Comparison of ENCODE assay signal across 9 mouse cellular contexts in the genomic region with DNA sequence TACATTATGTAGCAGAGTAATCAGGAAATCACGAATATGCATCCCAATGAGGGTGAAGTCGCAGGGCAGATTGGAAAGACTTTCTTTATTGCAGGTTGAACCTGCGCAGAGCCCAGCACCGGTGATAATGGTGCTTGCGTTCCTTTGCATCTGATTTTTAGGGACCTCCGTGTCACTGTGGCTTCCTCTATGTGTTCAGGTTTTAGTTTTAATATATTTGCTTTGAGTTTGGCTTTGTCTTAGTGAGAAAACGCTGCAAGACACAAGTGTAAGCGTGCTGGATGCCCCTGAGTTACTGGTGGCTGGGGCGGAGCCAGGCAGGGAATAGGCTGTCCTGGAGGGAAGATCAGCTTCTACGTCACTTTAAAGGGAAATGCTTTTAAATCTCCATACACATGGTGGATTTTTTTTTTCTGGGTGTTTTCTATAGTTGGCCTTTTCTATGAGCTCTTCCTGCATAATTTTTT. TPM values are rescaled to one million over a fixed set of nuclear protein-coding genes. Genes with fewer than 3 reads are reported as not detected.
DNase-seq lines count a peak whose midpoint lies in the region; ATAC-seq and TF ChIP-seq lines count a peak whose summit lies in the region.
"Had no signal": no experiment of that assay in that cellular context is flagged by ENCODE, and none has a peak within 500 bp of the region (broad histone marks: within the 10 kb centered on the region; RNA-seq: fewer than 3 reads in every experiment).

No protein-coding gene starts in this region.

- peak overlapping the region; percentile 32; the same call in 1 of the 2 replicates for H3K27ac ChIP-seq in layer of hippocampus, adult 2 months
- peak overlapping the region; percentile 46; the same call in 1 of the 2 replicates for H3K27ac ChIP-seq in forebrain, postnatal 0 days (ENCODE audit: low read depth, low read length)
- peak overlapping the region; percentile 67 for H3K27ac ChIP-seq in hindbrain, embryonic 16.5 days (ENCODE audit: low read depth, low read length)
- H3K27ac ChIP-seq in limb, embryonic 12.5 days = no peak overlapping the region

- DNase-seq in layer of hippocampus, adult 2 months (ENCODE audit: low spot score in 2 of 2) = peak; percentile 29 to 35
- no peak for DNase-seq in layer of hippocampus, adult 9-10 months (ENCODE audit: low spot score)
- DNase-seq in cerebellum, adult 9-10 months = peak; percentile 66
- DNase-seq in forebrain, postnatal 0 days = peak; percentile 79
- DNase-seq in mesoderm, embryonic 11.5 days (ENCODE audit: low read depth, low spot score) = peak; percentile 48
- peak; percentile 40 for DNase-seq in telencephalon, adult 2 months (ENCODE audit: low read depth, low spot score)

- peak overlapping the region; percentile 34 for H3K9ac ChIP-seq in forebrain, postnatal 0 days
- peak overlapping the region; percentile 62 for H3K9ac ChIP-seq in hindbrain, embryonic 16.5 days (ENCODE audit: low read depth, low read length)
- no peak overlapping the region for H3K9ac ChIP-seq in limb, embryonic 12.5 days (replicated peaks)

- no peaks in the 10 kb centered on the region for H3K4me1 ChIP-seq in forebrain, postnatal 0 days (ENCODE audit: insufficient read depth)
- no peaks in the 10 kb centered on the region for H3K4me1 ChIP-seq in hindbrain, embryonic 16.5 days (ENCODE audit: control insufficient read depth, insufficient read depth, low read depth, low read length)
- H3K4me1 ChIP-seq in limb, embryonic 12.5 days (replicated peaks) = no peaks in the 10 kb centered on the region; the same call in 1 of the 2 replicates

- 1% methylated on average over 10 of the region's 10 CpGs for WGBS in forebrain, postnatal 0 days
- WGBS in hindbrain, embryonic 16.5 days = 2% methylated on average over 10 of the region's 10 CpGs
- 6% methylated on average over 10 of the region's 10 CpGs for WGBS in limb, embryonic 12.5 days

- peak overlapping the region; percentile 64 for H3K4me2 ChIP-seq in forebrain, postnatal 0 days (ENCODE audit: low read depth)
- H3K4me2 ChIP-seq in hindbrain, embryonic 16.5 days (ENCODE audit: low read length) = peak overlapping the region; percentile 95
- H3K4me2 ChIP-seq in limb, embryonic 12.5 days = peak overlapping the region; percentile 73

- no peak for TF ChIP-seq CTCF in layer of hippocampus, adult 2 months (conservative IDR thresholded peaks at IDR 0.05)
- no peak for TF ChIP-seq CTCF in forebrain, postnatal 0 days (IDR thresholded peaks at IDR 0.05; ENCODE audit: low read depth)

- H3K36me3 ChIP-seq in forebrain, postnatal 0 days (ENCODE audit: insufficient read depth) = no peaks in the 10 kb centered on the region
- H3K36me3 ChIP-seq in hindbrain, embryonic 16.5 days (ENCODE audit: control insufficient read depth, insufficient read depth, low read length) = no peaks in the 10 kb centered on the region
- no peaks in the 10 kb centered on the region for H3K36me3 ChIP-seq in limb, embryonic 12.5 days

- H3K4me3 ChIP-seq in layer of hippocampus, adult 2 months = peak overlapping the region; percentile 69
- peak overlapping the region; percentile 46 for H3K4me3 ChIP-seq in forebrain, postnatal 0 days (ENCODE audit: low read depth, low read length)
- peak overlapping the region; percentile 47 for H3K4me3 ChIP-seq in hindbrain, embryonic 16.5 days (ENCODE audit: low read length)
- peak overlapping the region; percentile 50 for H3K4me3 ChIP-seq in limb, embryonic 12.5 days (replicated peaks)

- peak; percentile 94 for ATAC-seq in forebrain, postnatal 0 days
- ATAC-seq in hindbrain, embryonic 16.5 days = peak; percentile 88
- ATAC-seq in limb, embryonic 12.5 days (ENCODE audit: insufficient number of reproducible peaks, insufficient read depth, low FRiP score, low TSS enrichment, low read depth) = peak; percentile 56; the same call in 1 of the 2 replicates

- no peaks in the 10 kb centered on the region for H3K27me3 ChIP-seq in forebrain, postnatal 0 days (ENCODE audit: insufficient read depth, low read length)
- no peaks in the 10 kb centered on the region for H3K27me3 ChIP-seq in hindbrain, embryonic 16.5 days (replicated peaks; ENCODE audit: control insufficient read depth, insufficient read depth, low read length)
- no peaks in the 10 kb centered on the region for H3K27me3 ChIP-seq in limb, embryonic 12.5 days
- H3K27me3 ChIP-seq: CH12.LX had no signal

- no peaks in the 10 kb centered on the region for H3K9me3 ChIP-seq in forebrain, postnatal 0 days (ENCODE audit: low read length)
- H3K9me3 ChIP-seq in hindbrain, embryonic 16.5 days (ENCODE audit: control insufficient read depth, low read length) = no peaks in the 10 kb centered on the region
- H3K9me3 ChIP-seq in limb, embryonic 12.5 days = no peaks in the 10 kb centered on the region

RNA-seq across cellular contexts. Expression of gene Gpr180, which starts 43.8 kb away (rescaled TPM):
- 10 to 100 TPM; 23.7 to 25.1 TPM for total RNA-seq in layer of hippocampus, adult 2 months (2021)
- 33.4 and 37.7 TPM in 2 replicates for total RNA-seq in forebrain, postnatal 0 days (2014; rRNA removed)
- 37.5 and 38.2 TPM in 2 replicates for polyA plus RNA-seq in forebrain, postnatal 0 days (2015; fragmentation: Nextera tagmentation; extraction: Ambion mirVana)
- polyA plus RNA-seq in hindbrain, embryonic 16.5 days (2015; fragmentation: Nextera tagmentation; extraction: Ambion mirVana) = 49.4 and 49.8 TPM in 2 replicates
- 53.3 and 54.2 TPM in 2 replicates for polyA plus RNA-seq in limb, embryonic 12.5 days (2016; fragmentation: Nextera tagmentation; extraction: Ambion mirVana)

RNA-seq across cellular contexts. Expression of gene Tgds, which starts 48.2 kb away (rescaled TPM):
- total RNA-seq in layer of hippocampus, adult 2 months (2021) = 10 to 100 TPM in 1 of 2 experiments, 1 to 10 TPM in 1; 8.3 to 15.1 TPM
- 8.8 and 8.9 TPM in 2 replicates for total RNA-seq in forebrain, postnatal 0 days (2014; rRNA removed)
- polyA plus RNA-seq in forebrain, postnatal 0 days (2015; fragmentation: Nextera tagmentation; extraction: Ambion mirVana) = 7.2 and 8.4 TPM in 2 replicates
- 15.3 and 16.1 TPM in 2 replicates for polyA plus RNA-seq in hindbrain, embryonic 16.5 days (2015; fragmentation: Nextera tagmentation; extraction: Ambion mirVana)
- 36.7 and 36.9 TPM in 2 replicates for polyA plus RNA-seq in limb, embryonic 12.5 days (2016; fragmentation: Nextera tagmentation; extraction: Ambion mirVana)

RNA-seq across cellular contexts. Expression of gene Sox21, which starts 56.1 kb away (rescaled TPM):
- total RNA-seq in layer of hippocampus, adult 2 months (2021) = 1 to 10 TPM; 7.6 to 9.7 TPM
- 9.3 and 14.2 TPM in 2 replicates for total RNA-seq in forebrain, postnatal 0 days (2014; rRNA removed)
- polyA plus RNA-seq in forebrain, postnatal 0 days (2015; fragmentation: Nextera tagmentation; extraction: Ambion mirVana) = 3.3 and 4.3 TPM in 2 replicates
- 2.2 and 3.6 TPM in 2 replicates for polyA plus RNA-seq in hindbrain, embryonic 16.5 days (2015; fragmentation: Nextera tagmentation; extraction: Ambion mirVana)
- polyA plus RNA-seq in limb, embryonic 12.5 days (2016; fragmentation: Nextera tagmentation; extraction: Ambion mirVana) = 0.27 and 0.51 TPM in 2 replicates
- total RNA-seq: CH12.LX had no signal
